Mouse (Mus musculus): ENCODE measurements around the gene Olfr653. TPM values are rescaled to one million over a fixed set of nuclear protein-coding genes. Genes with fewer than 3 reads are reported as not detected.

Gene Olfr653
- total RNA-seq (2012; rRNA removed) (not detected in 2 replicates), total RNA-seq (2014; rRNA removed) (not detected in 2 replicates), polyA plus RNA-seq (2012; ENCODE audit: insufficient read length, low read depth) (not detected in 2 replicates)

DNA sequence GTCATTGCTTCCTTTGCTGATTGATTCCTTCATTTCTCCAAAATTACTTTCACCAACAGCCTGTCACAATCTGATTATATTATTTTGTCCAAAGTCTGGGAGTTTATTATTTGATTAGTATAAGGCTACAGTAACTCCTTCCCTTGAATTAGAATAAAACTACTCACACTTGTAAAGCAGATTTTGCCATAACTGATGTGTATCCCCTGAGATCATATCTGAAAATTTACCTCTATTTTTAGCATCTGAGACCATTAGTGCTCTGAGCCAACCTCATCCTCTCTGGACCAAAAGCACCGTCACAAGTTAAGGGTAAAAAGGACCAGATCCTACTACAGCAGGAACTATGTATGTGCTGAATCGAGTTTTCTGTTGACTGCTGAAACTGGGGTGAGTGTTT is at the start of gene Olfr653:
TSS of gene Olfr653 (plus strand) at position 301 of the 400 bp plus-strand sequence.
- no peak within 1 kb of the TSS for H3K27ac ChIP-seq (ENCODE audit: insufficient read depth, low read depth)
- H3K4me3 ChIP-seq (replicated peaks in 1 of 3; ENCODE audit: low read depth in 2 of 3, low read length in 2 of 3, poor library complexity in 1 of 3): no peak within 1 kb of the TSS
- dilution Hi-C loops (cut with MboI; ENCODE audit: extremely low pct_ligation_motif_present, extremely low pct_unique_long_range_greater_than_20kb, low sequenced_read_pairs) (no loop called here), in situ Hi-C loops (cut with MboI; ENCODE audit: low pct_ligation_motif_present, low pct_unique_long_range_greater_than_20kb, low sequenced_read_pairs) (loop anchor here (25.0 kb wide), 1 partner anchor 215 kb away; the partner anchor contains the start of genes Trim12c and Trim30b)
- H3K27me3 ChIP-seq (replicated peaks): no peaks in the 10 kb centered on the region
- H3K9ac ChIP-seq (ENCODE audit: insufficient read depth, low read depth): no peak within 1 kb of the TSS
- no peaks in the 10 kb centered on the region for H3K79me2 ChIP-seq (replicated peaks; ENCODE audit: control insufficient read depth, extremely low read depth, insufficient read depth, poor library complexity, severe bottlenecking)
- peaks cover 0 to 8% of the 10 kb centered on the region in 2 experiments; a peak in 2 of 4 replicates for H3K4me1 ChIP-seq (ENCODE audit: control insufficient read depth in 1 of 2, insufficient read depth in 2 of 2)
- no peak for TF ChIP-seq UBTF (IDR thresholded peaks at IDR 0.05; ENCODE audit: low read depth, low read length)
- TF ChIP-seq BHLHE40 (IDR thresholded peaks at IDR 0.05; ENCODE audit: low read depth, low read length): no peak
- TF ChIP-seq ZNF384 (IDR thresholded peaks at IDR 0.05; ENCODE audit: low read depth, low read length): no peak
- TF ChIP-seq GABPA (IDR thresholded peaks at IDR 0.05; ENCODE audit: insufficient replicate concordance, low read depth, low read length): no peak
- no peak for TF ChIP-seq TCF12 (IDR thresholded peaks at IDR 0.05; ENCODE audit: low read depth, low read length)
- no peak for TF ChIP-seq ETS1 (conservative IDR thresholded peaks at IDR 0.05; ENCODE audit: low read depth, low read length)
- no peak for TF ChIP-seq POLR2AphosphoS2 (IDR thresholded peaks at IDR 0.05; ENCODE audit: low read depth, low read length)
- TF ChIP-seq EP300 (IDR thresholded peaks at IDR 0.05; ENCODE audit: low read length): no peak
- no peak for TF ChIP-seq SMC3 (IDR thresholded peaks at IDR 0.05; ENCODE audit: low read depth, low read length)
- no peak for TF ChIP-seq NELFE (IDR thresholded peaks at IDR 0.05; ENCODE audit: low read depth, low read length)
- TF ChIP-seq MAX (IDR thresholded peaks at IDR 0.05; ENCODE audit: low read length): no peak
- TF ChIP-seq RCOR1 (conservative IDR thresholded peaks at IDR 0.05; ENCODE audit: low read depth, low read length): no peak
- TF ChIP-seq SIN3A (IDR thresholded peaks at IDR 0.05; ENCODE audit: low read length): no peak
- TF ChIP-seq MEF2A (IDR thresholded peaks at IDR 0.05; ENCODE audit: borderline replicate concordance, low read depth, low read length): no peak
- no peak for TF ChIP-seq JUN (IDR thresholded peaks at IDR 0.05; ENCODE audit: insufficient read depth, low read depth, low read length)
- no peak for TF ChIP-seq CHD2 (IDR thresholded peaks at IDR 0.05; ENCODE audit: low read length)
- no peaks in the 10 kb centered on the region for H3K9me3 ChIP-seq (replicated peaks; ENCODE audit: low read length)
- H3K36me3 ChIP-seq (replicated peaks in 1 of 2; ENCODE audit: control insufficient read depth in 1 of 2, insufficient read depth in 1 of 2, low read length in 1 of 2): no peaks in the 10 kb centered on the region
- peak within 1 kb of the TSS; percentile 21; the same call in 1 of the 2 replicates for H3K4me2 ChIP-seq (ENCODE audit: insufficient read depth, low read depth, poor library complexity, severe bottlenecking)
- no peak for DNase-seq (ENCODE audit: extremely low read depth)

DNA sequence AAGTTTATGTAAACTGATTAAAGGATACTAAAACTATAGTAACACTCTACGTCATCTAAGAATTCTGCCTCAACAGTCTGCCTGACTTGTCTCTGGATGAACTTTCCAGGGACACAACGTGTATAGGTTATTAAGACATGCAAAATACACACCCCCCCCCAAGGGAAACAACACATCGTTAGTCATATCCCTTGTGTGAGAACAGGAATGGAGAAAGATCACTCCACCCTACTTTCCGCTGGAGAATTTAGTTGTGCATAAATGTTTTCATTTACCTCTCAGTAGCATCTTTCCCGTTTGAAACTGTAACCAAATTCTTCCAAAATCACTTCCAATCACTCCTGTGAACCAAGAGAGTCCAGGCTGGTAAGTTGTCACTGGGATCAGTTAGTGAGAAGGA is 27.3 kb upstream of the Olfr653 start, which contains the start of gene Olfr651:
TSS of gene Olfr651 (plus strand) at position 301 of the 400 bp plus-strand sequence.
- no peak within 1 kb of the TSS for H3K4me2 ChIP-seq (ENCODE audit: insufficient read depth, low read depth, poor library complexity, severe bottlenecking)
- no peaks in the 10 kb centered on the region for H3K27me3 ChIP-seq (replicated peaks)
- dilution Hi-C loops (cut with MboI; ENCODE audit: extremely low pct_ligation_motif_present, extremely low pct_unique_long_range_greater_than_20kb, low sequenced_read_pairs) (no loop called here), in situ Hi-C loops (cut with MboI; ENCODE audit: low pct_ligation_motif_present, low pct_unique_long_range_greater_than_20kb, low sequenced_read_pairs) (no loop called here)
- H3K27ac ChIP-seq (ENCODE audit: insufficient read depth, low read depth): no peak within 1 kb of the TSS
- no peak for DNase-seq (ENCODE audit: extremely low read depth)
- H3K4me1 ChIP-seq (ENCODE audit: control insufficient read depth in 1 of 2, insufficient read depth in 2 of 2): no peaks in the 10 kb centered on the region
- no peaks in the 10 kb centered on the region for H3K36me3 ChIP-seq (replicated peaks in 1 of 2; ENCODE audit: control insufficient read depth in 1 of 2, insufficient read depth in 1 of 2, low read length in 1 of 2)
- H3K9ac ChIP-seq (ENCODE audit: insufficient read depth, low read depth): no peak within 1 kb of the TSS
- H3K4me3 ChIP-seq (replicated peaks in 1 of 3; ENCODE audit: low read depth in 2 of 3, low read length in 2 of 3, poor library complexity in 1 of 3): no peak within 1 kb of the TSS
- no peaks in the 10 kb centered on the region for H3K79me2 ChIP-seq (replicated peaks; ENCODE audit: control insufficient read depth, extremely low read depth, insufficient read depth, poor library complexity, severe bottlenecking)
- TF ChIP-seq KAT2A (IDR thresholded peaks at IDR 0.05; ENCODE audit: insufficient replicate concordance, low read length) (no peak), TCF12 (IDR thresholded peaks at IDR 0.05; ENCODE audit: low read depth, low read length) (no peak), ZC3H11A (IDR thresholded peaks at IDR 0.05; ENCODE audit: low read depth, low read length) (no peak), MAZ (IDR thresholded peaks at IDR 0.05; ENCODE audit: low read depth, low read length) (no peak), BHLHE40 (IDR thresholded peaks at IDR 0.05; ENCODE audit: low read depth, low read length) (no peak), POLR2AphosphoS2 (IDR thresholded peaks at IDR 0.05; ENCODE audit: low read depth, low read length) (no peak), SIN3A (IDR thresholded peaks at IDR 0.05; ENCODE audit: low read length) (no peak), USF2 (conservative IDR thresholded peaks at IDR 0.05; ENCODE audit: low read depth, low read length) (no peak), TBP (conservative IDR thresholded peaks at IDR 0.05; ENCODE audit: low read depth, low read length) (no peak), EP300 (IDR thresholded peaks at IDR 0.05; ENCODE audit: low read length) (no peak), MAFK (IDR thresholded peaks at IDR 0.05; ENCODE audit: insufficient replicate concordance, low read length) (no peak), CHD1 (IDR thresholded peaks at IDR 0.05; ENCODE audit: low read depth, low read length) (no peak)
- no peaks in the 10 kb centered on the region for H3K9me3 ChIP-seq (replicated peaks; ENCODE audit: low read length)

All from CH12.LX (cell line).